Mouse (Mus musculus) heart, adult 9 months (tissue): ENCODE measurements at regions not wholly inside any gene's neighbourhood (a gene's known extent, or its start where the extent isn't known, plus 50 kb on each side); places are given as distances from the start of the nearest gene placed in this dataset.
"Not testable (repeated sequence)": the region's sequence is repeated elsewhere in the genome, so short reads cannot be mapped to it uniquely, and the experiment has no call there.

Source experiments
- DNase-seq, 2 experiments: peaks; one replicate each; pipeline ENCODE4 v3.0.0; 2022; ENCODE audit warnings: low spot score in 2 of 2

GRCm38 (mm10) chr4:131159712-131160111 is 215.5 kb downstream of the Matn1 start:
- DNase-seq, result no peak

- DNase-seq, result no peak
Measured at GRCm38 (mm10) chr4:131160135-131160534, 215.9 kb downstream of the Matn1 start.

GRCm38 (mm10) chr4:131161501-131161900 is 217.3 kb downstream of the Matn1 start:
- no peak for DNase-seq

- no peak for DNase-seq
Measured at GRCm38 (mm10) chr4:131163782-131164315, 219.7 kb downstream of the Matn1 start.

DNA sequence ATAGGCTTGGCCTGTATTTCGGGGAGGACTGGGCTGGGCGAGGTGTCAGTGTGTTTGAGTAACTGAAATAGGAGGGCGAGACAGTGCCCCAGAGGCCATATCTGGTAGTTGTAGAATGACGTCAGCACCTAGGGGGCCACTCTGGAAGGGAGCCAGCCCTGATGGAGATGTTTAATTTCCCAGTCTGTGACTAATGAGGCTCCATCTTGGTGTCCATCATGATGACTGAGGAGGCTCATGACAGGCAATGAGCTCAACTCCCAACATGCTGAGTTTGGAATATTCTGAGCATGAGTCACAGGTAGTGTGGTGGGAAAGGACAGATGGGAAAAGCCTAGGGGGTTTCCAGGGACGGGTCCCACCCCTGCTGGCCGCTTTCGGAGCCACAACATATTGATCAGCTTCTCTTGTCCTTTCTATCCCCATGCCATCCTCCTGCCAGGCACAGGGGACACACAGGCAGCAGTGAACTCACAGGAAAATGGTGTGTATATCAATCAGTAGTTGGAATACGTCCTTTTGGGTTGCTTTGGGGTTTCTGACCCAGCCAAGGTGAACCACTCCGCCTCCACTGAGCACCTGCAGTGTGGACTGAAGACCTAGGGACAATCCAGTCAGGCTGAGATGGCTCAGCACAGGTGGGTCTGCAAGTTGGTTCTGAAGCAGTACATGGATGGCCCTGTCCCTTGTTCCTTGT is 222.5 kb downstream of the Matn1 start:
- no peak for DNase-seq

DNA sequence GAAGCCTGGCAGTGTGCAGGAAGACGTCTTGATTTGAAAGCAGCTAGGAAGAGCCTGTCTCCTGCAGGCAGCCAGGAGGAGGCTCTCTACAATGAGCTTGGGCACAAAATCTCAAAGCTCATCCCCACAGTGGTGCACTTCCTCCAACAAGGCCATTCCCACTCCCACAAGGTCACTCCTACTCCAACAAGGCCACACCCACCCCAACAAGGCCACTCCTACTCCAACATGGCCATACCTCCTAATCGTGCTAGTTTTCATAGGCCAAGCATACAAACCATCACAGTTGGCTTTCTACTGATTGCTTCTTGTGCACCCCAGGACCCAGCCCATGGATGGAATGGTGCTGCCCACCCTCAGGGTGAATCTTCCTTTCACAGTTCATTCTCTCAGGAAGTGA is 223.7 kb downstream of the Matn1 start:
- DNase-seq, result no peak

DNA sequence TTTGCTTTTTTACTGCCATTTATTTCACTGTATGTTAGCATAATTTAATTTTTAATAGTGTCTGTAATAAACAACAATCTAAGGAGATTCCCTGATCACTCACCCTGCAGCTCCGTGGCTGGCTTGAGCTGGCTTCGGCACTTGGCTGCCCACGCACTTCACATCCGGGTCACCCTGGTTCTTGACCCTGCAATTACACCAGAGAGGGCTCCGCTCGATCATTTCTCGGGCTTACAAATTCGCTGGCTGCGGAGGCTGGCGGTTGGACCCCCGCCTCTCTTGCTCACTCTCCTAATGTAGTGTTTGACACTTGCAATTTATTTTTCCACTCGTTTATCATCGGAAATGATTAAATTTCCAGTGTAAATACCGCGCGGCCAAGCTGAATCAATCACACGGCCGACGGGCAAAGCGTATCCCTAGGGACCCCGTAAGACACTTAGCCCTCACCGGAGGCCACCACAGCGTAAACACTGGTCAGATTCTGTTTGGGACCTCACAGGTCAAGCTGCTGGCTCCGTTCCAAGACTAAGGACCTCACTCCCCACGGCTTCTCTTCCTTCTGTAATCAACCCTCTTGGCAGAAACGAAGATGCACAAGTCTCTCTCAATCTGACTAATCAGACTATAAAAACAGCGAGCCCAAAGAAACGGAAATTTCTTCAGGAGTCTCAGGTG is 229.7 kb downstream of the Matn1 start:
- no peak for DNase-seq

DNA sequence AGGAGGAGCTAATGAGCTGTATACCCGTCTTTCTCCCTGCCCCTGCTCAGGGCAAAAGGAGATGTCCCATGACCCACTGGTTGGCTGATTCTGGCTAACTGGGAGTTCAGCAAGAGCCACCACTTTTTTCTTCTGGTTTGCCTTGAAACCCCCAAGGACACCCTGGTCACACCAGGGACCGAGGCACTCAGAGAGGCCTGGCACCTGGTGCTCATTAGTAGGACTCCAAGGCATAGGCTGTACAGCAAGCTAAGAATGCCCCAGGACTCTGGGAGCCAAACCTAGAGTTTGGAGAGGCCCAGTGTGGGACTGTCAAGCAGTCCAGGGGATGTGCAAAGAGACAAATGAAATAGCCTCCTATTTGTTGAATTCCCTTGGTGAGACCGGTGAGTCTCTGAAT is 232.5 kb downstream of the Matn1 start:
- no peak for DNase-seq

DNA sequence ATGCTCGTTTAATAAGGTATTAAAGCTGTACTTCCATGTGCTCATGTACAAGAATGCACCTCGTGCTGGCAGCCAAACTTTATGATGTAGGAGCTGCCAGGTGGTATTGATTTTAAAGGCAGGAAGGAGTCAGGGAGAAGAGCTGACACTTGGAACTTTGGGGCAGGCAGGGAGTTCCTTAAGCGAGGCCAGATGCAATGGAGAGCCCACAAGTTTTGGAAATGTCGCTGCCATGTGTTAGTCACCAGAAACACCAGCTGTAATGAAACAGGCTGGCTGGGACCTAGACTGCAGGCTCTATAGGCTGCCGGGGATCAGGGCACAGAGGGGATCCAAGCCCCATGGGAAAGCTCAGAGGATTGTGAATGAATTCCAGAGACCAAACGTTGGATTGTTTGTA is 233.7 kb downstream of the Matn1 start:
- no peak for DNase-seq

- not testable (repeated sequence) for DNase-seq
Measured at GRCm38 (mm10) chr4:131178642-131179041, 234.5 kb downstream of the Matn1 start.

GRCm38 (mm10) chr4:131188066-131188465 is 243.9 kb downstream of the Matn1 start:
- no peak for DNase-seq

DNA sequence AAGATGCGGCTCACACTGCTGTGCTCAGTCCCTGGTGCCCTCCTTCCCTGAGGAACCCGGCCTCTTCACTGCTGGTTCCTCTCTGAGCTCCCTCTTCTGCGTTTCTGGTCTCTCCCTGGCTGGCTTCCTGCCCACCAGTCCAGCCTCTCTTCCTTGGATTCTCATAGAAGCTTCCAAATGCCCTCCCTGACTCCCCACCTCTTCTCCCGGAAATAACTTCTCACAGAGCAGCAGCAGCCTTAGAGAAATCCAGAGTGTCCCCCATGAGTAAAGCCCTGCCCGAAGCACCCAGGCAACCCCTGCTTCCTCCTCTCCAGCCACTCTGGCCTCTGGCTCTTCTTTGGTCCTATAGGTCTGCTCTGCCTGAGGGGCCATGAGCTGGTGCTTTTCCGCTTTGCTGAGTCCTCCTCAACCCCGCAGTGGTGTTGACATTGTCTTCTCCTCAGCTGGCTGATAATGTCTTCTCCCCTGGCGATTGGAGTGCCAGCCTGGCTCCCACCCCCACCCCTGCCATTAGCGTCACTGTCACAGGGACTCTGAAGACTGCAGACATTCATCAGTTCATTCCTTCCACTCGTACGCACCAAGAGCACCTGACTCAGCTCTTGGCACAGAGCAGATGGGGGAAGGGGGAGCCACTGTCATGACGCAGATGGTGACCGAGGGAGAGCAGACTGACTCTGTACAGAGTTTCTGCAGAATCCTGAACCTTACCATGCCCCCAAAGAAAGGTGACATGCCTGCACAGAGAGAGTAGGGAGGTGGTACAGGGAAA is 247.1 kb downstream of the Matn1 start:
- peak; percentile 9 to 43 for DNase-seq

GRCm38 (mm10) chr4:131193900-131194419 is 249.8 kb downstream of the Matn1 start:
- no peak for DNase-seq

- no peak for DNase-seq
Measured at GRCm38 (mm10) chr4:131196147-131196546, 252.0 kb downstream of the Matn1 start.

GRCm38 (mm10) chr4:131203721-131204120 is 259.5 kb downstream of the Matn1 start:
- no peak for DNase-seq

DNA sequence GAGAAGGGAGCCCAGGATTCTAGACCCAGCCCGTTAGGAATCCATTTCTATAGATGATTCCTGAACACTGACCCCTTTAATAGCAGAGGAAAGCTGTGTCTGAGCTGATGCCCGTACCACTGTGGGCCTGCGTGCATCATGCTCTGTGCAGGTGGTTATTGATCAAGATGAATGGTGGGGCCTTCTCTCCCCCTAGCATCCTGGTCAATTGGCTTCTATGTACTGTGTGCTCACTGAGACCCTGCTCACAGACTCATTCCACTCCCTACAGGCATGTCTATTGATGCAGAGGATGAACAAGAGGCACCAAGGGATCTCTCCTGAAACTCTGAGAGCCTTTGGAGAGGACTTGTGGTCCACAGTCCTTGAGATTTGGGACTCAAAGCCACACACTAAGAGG is 260.5 kb downstream of the Matn1 start:
- DNase-seq, result no peak

DNA sequence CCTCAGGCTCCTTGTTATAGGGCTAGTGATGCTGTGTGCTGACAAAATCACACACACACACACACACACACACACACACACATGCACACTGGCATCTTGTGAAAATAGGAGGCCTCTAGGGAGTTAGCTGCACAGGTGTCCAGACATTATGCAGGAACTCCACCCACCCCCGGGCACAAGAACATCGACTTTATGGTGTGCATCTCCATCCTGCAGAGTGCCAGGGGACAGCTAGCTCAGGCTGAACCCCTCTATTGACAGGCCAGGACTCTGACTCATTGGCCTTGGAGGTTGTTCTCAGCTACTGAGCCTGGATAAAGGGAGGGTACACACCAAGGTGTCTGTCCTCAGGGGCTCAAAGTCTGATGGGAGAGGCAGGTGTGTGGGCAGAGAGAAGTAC is 260.9 kb downstream of the Matn1 start:
- DNase-seq, result no peak

DNA sequence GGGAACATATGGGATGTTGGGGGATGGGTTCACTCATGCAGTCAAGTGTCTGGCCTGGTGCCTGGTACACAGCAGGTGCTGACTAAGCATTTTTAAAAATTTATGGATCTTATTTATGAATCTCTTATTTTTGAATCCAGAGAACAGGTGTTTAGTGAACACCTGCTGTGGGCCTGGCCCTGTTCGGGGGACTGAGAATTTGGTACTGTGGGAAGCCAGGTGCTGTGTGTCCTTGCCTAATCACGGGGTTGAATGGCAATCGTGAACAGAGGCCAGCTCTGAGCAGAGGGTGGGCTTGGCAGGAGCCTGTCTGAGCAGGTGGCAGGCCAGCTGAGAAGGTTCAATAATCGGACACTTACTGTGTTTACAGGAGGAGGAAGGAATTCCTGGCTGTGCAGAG is 261.5 kb downstream of the Matn1 start:
- DNase-seq, result no peak

DNA sequence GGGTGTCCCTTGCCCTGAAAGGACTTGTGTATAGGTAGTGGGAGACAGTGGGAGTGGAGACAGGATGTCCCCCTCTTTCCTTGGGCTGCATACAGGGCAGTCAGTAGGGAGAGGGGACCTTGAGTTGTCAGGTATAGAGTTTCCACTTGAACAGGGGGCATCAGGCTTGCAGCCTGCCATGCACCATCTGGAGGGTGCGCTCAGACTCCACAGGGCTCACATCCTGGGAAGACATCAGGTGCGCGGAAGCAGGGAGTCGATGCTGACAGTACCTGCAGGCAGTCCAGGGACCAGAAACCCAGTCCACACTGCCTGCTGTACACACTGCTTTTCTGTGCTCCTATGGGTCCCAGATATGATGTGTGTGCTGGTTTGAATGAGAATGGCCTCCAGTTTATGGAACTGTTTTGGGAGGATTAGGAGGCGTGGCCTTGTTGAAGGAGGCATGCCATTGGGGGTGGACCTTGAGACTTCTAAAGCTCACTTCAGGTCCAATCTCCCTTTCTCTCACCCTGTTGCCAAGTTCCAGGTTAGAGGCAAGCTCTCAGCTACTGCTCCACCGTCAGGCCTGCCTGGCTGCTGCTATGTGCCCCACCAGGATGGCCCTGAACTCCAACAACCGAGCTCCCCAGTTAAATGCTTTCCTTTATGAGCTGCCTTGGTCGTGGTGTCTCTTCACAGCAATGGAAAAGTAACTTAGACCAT is 262.1 kb downstream of the Matn1 start:
- no peak for DNase-seq

DNA sequence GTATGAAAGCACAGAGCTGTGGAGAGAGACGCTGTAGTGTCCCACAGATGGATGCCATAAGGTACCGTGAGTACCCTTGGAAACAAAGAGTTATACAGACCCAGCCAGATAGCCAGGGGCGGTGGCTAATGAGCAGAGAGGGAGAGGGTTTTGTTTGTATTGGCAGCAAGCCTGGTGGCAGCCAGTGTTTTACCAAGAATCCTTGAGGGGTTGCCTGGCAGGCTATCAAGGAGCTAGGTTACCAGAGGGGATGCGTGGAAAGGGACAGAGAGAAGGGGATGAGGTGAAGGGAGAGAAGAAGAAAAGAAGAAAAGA is 262.7 kb downstream of the Matn1 start:
- DNase-seq, result no peak

DNA sequence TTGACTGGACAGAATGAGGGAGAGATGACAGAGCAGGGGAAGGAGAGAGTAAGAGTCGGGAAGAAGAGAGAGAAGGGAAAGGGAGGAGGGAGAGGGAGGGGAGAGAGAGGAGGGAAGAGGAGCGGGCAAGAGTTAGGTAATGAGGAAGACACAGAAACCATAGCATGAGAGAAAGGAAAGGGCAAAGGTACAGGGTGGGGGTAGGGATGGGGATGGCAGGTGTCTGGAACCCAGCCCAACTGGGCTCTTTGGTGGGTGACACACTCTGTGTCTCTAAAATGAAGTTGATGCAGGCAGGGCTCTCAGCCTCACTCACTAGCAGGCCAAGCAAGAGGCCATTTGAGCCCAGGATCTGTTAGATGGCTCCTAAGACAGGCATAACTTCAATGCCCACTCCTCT is 263.1 kb downstream of the Matn1 start:
- DNase-seq, result no peak

DNA sequence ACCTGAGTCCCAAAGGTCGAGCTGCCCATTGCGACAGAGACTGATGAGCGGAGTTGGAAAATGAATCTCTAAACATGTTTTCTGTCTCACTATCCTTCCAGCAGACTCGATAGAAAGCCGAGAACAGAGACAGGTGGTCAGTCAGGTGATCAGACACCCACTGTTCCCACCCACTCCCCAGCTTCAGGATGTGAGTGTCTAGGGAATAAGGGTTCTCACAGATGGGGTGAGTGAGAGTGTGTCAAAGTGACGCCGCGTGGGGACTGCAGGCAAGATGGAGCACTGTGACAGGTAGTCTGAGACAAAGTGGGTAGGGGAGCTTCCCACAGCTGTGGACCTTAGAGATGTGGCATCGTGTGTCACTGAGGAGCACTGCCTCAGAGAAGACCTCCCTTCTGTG is 264.0 kb downstream of the Matn1 start:
- DNase-seq, result no peak
